Mouse (Mus musculus): ENCODE measurements around the gene Zscan29.
"Not testable (repeated sequence)": the region's sequence is repeated elsewhere in the genome, so short reads cannot be mapped to it uniquely, and the experiment has no call there.

Gene Zscan29

GRCm38 (mm10) chr2:121132822-121133221, 38.1 kb downstream of the Zscan29 start:
- no peak for DNase-seq

- no peak for DNase-seq
Measured at GRCm38 (mm10) chr2:121128865-121129620, 41.9 kb downstream of the Zscan29 start.

- no peak for DNase-seq
Measured at GRCm38 (mm10) chr2:121127536-121127935, 43.4 kb downstream of the Zscan29 start.

- DNase-seq = not testable (repeated sequence)
Measured at GRCm38 (mm10) chr2:121126302-121126701, 44.6 kb downstream of the Zscan29 start.

GRCm38 (mm10) chr2:121119260-121119659, 51.7 kb downstream of the Zscan29 start:
- DNase-seq = no peak

GRCm38 (mm10) chr2:121115418-121115817, 55.5 kb downstream of the Zscan29 start:
- no peak for DNase-seq

GRCm38 (mm10) chr2:121109695-121110094, 61.2 kb downstream of the Zscan29 start, which contains the start of gene Tgm7:
TSS of gene Tgm7 (minus strand) at chr2:121109795.
- no peak for DNase-seq
